Mouse (Mus musculus): ENCODE measurements at regions not wholly inside any gene's neighbourhood (a gene's known extent, or its start where the extent isn't known, plus 50 kb on each side); places are given as distances from the start of the nearest gene placed in this dataset.

DNA sequence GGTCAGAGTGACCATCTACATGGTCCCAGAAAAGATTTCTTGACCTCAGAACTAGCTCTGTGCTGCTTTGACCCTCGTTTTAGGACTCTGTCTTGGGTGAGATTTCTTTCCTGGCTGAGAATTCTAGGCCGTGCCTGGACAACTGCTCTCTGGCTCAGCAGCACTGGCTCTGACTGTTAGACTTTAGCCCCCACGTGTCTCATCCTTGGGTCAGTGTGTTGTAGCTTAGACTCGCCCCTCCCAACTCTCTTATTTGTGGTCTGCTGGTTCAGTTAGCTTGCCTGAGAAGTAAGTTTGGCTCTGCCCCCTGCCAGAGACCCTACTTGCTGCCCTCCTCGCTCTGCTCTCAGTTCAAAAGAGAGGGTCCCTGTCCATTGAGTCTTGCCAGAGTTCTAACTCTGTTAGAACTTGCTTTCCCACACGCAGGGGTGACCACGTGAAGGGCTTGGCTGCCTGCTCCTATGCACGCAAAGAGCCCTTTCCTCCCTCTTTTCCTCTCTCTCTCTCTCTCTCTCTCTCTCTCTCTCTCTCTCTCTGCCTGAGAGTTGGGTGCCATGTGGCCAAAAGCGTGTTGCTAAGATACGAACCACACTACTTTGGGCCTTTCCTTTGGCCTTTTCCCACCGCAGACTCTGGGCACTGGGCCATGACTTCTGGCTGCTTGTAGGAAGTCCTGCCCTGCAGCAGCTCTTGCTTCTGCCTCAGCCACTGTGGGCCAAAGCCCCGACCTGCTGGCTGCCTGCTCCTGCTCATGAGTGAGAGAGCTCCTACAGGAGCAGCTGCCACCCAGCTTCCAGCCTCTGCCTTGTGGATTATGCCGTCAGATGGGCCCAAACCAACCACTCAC lies 344.2 kb upstream of the Amot start:
- peak; percentile 89 for ATAC-seq (ENCODE audit: low FRiP score)
- Histone ChIP-seq H3K4me2 (no peak overlapping the region), H3K4me1 (replicated peaks) (no peaks in the 10 kb centered on the region), H3K27me3 (no peaks in the 10 kb centered on the region), H3K4me3 (no peak overlapping the region), H3K9me3 (no peaks in the 10 kb centered on the region), H3K9ac (no peak overlapping the region), H3K36me3 (no peaks in the 10 kb centered on the region), H3K27ac (no peak overlapping the region)
- WGBS = 64% methylated on average over 13 of the region's 13 CpGs

DNA sequence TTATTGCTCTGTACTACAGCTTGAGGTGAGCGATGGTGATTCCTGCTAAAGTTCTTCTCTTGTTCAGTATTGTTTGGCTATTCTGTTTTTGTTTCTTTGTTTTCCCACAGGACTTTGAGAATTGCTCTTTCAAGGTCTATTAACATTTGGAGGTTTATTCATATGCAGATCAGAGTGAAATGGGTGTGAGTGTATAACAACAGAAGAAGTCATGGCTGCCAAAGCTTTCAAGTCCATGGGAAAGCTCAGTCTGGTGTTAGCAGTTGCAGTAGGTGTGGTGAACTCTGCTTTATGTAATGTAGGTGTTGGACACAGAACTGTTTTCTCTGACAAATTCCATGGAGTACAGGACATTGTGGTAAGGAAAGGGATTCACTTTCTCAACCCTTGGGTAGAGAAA lies 328.1 kb upstream of the Amot start:
- Histone ChIP-seq H3K36me3 (no peaks in the 10 kb centered on the region), H3K4me2 (no peak overlapping the region), H3K9me3 (no peaks in the 10 kb centered on the region), H3K27ac (no peak overlapping the region), H3K27me3 (no peaks in the 10 kb centered on the region), H3K4me1 (replicated peaks) (no peaks in the 10 kb centered on the region), H3K9ac (no peak overlapping the region), H3K4me3 (no peak overlapping the region)
- 57% methylated on average over 1 of the region's 1 CpGs for WGBS
- no peak for ATAC-seq (ENCODE audit: low FRiP score)

DNA sequence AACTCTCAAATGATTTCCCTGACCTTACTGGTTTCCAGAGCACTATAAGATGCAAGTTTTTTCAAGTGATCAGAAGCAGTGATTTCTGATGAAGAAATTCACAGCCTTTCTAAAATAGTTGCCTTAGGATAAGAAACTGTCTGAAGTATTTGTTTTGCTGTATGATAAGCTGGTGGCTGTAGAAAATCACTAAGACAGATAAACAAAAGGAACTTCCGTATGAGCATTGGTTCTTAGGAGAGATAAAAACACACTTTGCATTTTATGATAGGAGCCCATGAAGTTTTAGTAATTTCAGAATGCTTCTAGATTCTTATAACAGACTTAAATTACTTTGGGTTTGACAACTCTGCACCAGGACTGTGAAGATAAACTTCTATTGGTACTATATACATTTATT lies 308.0 kb upstream of the Amot start:
- WGBS = 84% methylated on average over 1 of the region's 1 CpGs
- Histone ChIP-seq H3K9ac (no peak overlapping the region), H3K9me3 (no peaks in the 10 kb centered on the region), H3K4me2 (no peak overlapping the region), H3K4me1 (replicated peaks) (no peaks in the 10 kb centered on the region), H3K27me3 (no peaks in the 10 kb centered on the region), H3K4me3 (no peak overlapping the region), H3K27ac (no peak overlapping the region), H3K36me3 (no peaks in the 10 kb centered on the region)
- no peak for ATAC-seq (ENCODE audit: low FRiP score)

Measured in hindbrain, embryonic 13.5 days (tissue).